Mouse (Mus musculus) midbrain, embryonic 11.5 days (tissue): ENCODE results near the gene Klhl24. TPM values are rescaled to one million over a fixed set of nuclear protein-coding genes. Genes with fewer than 3 reads are reported as not detected.

Experiments used
- ATAC-seq: fragments of 200-750 bp; cut with Nextera tagmentation; 2 replicates; pipeline ENCODE4 v1.8.0; 2017; ENCODE audit warnings: moderate TSS enrichment, moderate library complexity; ENCODE audit not compliant: low FRiP score
- DNase-seq: peaks from one replicate; pipeline ENCODE4 v3.0.0; 2015; ENCODE audit warnings: low spot score; ENCODE audit errors: missing footprints
- H3K27ac ChIP-seq: fragments of 300-500 bp; sonication (generic); 2 replicates; pipeline ENCODE4 v1.5.1; 2014; ENCODE audit warnings: low read depth, low read length
- H3K27me3 ChIP-seq: fragments of 300-500 bp; sonication (generic); 2 replicates; pipeline ENCODE4 v1.6.1; 2014; ENCODE audit warnings: mild to moderate bottlenecking, low read length, moderate library complexity, mixed read lengths; ENCODE audit not compliant: control insufficient read depth, insufficient read depth
- H3K36me3 ChIP-seq: fragments of 300-500 bp; sonication (generic); 2 replicates; pipeline ENCODE4 v1.6.1; 2014; ENCODE audit warnings: mild to moderate bottlenecking, low read length, moderate library complexity, mixed read lengths; ENCODE audit not compliant: control insufficient read depth, insufficient read depth
- H3K4me1 ChIP-seq: fragments of 300-500 bp; sonication (generic); 2 replicates; pipeline ENCODE4 v1.6.1; 2014; ENCODE audit warnings: low read length; ENCODE audit not compliant: control insufficient read depth, insufficient read depth
- H3K4me2 ChIP-seq: fragments of 300-500 bp; sonication (generic); 2 replicates; pipeline ENCODE4 v1.6.1; 2014; ENCODE audit warnings: mild to moderate bottlenecking, moderate library complexity
- H3K4me3 ChIP-seq: fragments of 300-500 bp; sonication (generic); 2 replicates; pipeline ENCODE4 v1.5.1; 2014; ENCODE audit warnings: low read depth, low read length
- H3K9ac ChIP-seq: fragments of 300-500 bp; sonication (generic); 2 replicates; pipeline ENCODE4 v1.6.1; 2014; ENCODE audit warnings: low read length
- H3K9me3 ChIP-seq: fragments of 300-500 bp; sonication (generic); 2 replicates; pipeline ENCODE4 v1.6.1; 2016; ENCODE audit warnings: low read length; ENCODE audit not compliant: control insufficient read depth
- WGBS: fragments of 180-500 bp; shearing (Covaris S2); extraction: QIAGEN DNeasy Blood & Tissue Kit; methylation state at CpG from one replicate; pipeline ENCODE4 v1.1.7; 2014; 5-methylcytosine and 5-hydroxymethylcytosine counted together
- polyA plus RNA-seq: library from polyadenylated mRNA; unstranded; fragments of >200 nt; fragmentation: Nextera tagmentation; extraction: Ambion mirVana; gene quantifications from 2 replicates; pipeline ENCODE4 v1.2.1, GENCODE M21; 2014

Klhl24 gene
- 41.3 and 47.0 TPM in 2 replicates for polyA plus RNA-seq

DNA sequence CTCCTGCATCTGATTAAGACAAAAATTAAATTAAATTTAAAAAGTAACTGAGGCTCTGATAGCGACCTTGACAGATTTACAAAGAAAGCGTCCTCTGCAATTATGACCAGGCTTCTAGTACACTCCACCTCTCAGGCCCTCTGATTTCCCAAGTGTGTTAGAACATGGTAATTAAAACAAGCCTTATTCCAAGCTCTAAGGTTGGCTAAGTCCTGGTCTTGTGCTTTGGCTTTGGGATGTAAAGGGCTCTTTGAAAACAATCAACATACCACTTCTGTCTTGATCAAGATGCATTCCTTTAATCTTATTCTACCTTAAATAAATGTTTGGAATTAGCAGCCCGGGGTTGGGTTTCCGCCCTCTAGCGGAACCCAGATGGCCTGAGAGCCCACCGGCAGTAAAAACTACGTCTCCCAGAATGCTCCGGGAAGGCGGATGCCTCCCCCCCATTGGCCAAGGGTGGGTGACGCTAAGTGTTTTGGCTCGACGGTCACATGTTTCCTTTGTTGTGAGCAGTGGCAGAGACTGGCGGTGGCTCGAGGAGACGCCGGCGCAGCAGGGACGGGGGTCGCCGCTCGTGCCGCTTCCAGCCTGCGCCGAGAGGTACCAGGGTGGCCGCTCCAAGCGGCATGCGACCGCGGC is at the start of gene Klhl24:
TSS of gene Klhl24 (plus strand) at position 474 of the 642 bp plus-strand sequence.
- ATAC-seq (peak; percentile 95), DNase-seq (peak; percentile 98)
- Histone ChIP-seq H3K4me3 (peak within 1 kb of the TSS; percentile 89), H3K27me3 (no peaks in the 10 kb centered on the region), H3K9ac (peak within 1 kb of the TSS; percentile 96), H3K36me3 (no peaks in the 10 kb centered on the region), H3K9me3 (no peaks in the 10 kb centered on the region), H3K27ac (peak within 1 kb of the TSS; percentile 97), H3K4me1 (no peaks in the 10 kb centered on the region; the same call in 1 of the 2 replicates), H3K4me2 (peak within 1 kb of the TSS; percentile 54)
- 2% methylated on average over 29 of the region's 29 CpGs for WGBS

GRCm38 (mm10) chr16:20052655-20053054 is 44.7 kb upstream of the Klhl24 start:
- no peak overlapping the region for H3K9ac ChIP-seq
- no peaks in the 10 kb centered on the region for H3K9me3 ChIP-seq
- no peak for ATAC-seq
- no peak overlapping the region for H3K4me2 ChIP-seq
- DNase-seq: no peak
- no peaks in the 10 kb centered on the region for H3K4me1 ChIP-seq
- no peak overlapping the region for H3K27ac ChIP-seq
- H3K4me3 ChIP-seq: no peak overlapping the region
- no peaks in the 10 kb centered on the region for H3K27me3 ChIP-seq
- no peaks in the 10 kb centered on the region for H3K36me3 ChIP-seq
- 92% methylated on average over 3 of the region's 3 CpGs for WGBS

- no peak for DNase-seq
- H3K27me3 ChIP-seq: no peaks in the 10 kb centered on the region
- no peaks in the 10 kb centered on the region for H3K9me3 ChIP-seq
- no peak for ATAC-seq
- H3K36me3 ChIP-seq: no peaks in the 10 kb centered on the region
- H3K4me1 ChIP-seq: no peaks in the 10 kb centered on the region
- no peak overlapping the region for H3K27ac ChIP-seq
- H3K9ac ChIP-seq: no peak overlapping the region
- no peak overlapping the region for H3K4me2 ChIP-seq
- 55% methylated on average over 1 of the region's 1 CpGs for WGBS
- H3K4me3 ChIP-seq: no peak overlapping the region
Measured at GRCm38 (mm10) chr16:20072770-20073169, 24.6 kb upstream of the Klhl24 start.

- H3K27ac ChIP-seq: no peak overlapping the region
- no peaks in the 10 kb centered on the region for H3K27me3 ChIP-seq
- 72% methylated on average over 1 of the region's 1 CpGs for WGBS
- DNase-seq (no peak), ATAC-seq (no peak)
- H3K4me3 ChIP-seq: no peak overlapping the region
- H3K36me3 ChIP-seq: no peaks in the 10 kb centered on the region
- H3K4me2 ChIP-seq: no peak overlapping the region
- no peaks in the 10 kb centered on the region for H3K4me1 ChIP-seq
- H3K9me3 ChIP-seq: no peaks in the 10 kb centered on the region
- no peak overlapping the region for H3K9ac ChIP-seq
Measured at GRCm38 (mm10) chr16:20076675-20077074, 20.7 kb upstream of the Klhl24 start.

DNA sequence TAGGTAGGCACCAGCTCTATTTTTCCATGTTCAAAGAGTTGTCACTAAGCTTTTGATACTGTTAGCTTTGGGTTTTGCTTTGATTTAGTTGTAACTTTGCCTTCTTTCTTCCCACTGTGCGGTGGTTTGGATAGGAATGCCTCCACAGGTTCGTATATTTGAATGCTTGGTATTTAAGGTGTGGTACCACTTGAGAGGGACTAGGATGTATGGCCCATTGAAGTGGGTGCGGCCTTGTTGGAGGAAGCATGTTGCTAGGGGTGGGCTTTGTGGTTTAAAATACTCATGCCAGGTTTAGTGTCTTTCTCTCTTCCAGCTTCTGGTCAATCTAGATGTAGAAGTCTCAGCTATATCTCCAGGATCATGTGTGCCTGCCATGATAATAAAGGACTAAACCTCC is 17.1 kb upstream of the Klhl24 start:
- Histone ChIP-seq H3K9me3 (no peaks in the 10 kb centered on the region), H3K27me3 (no peaks in the 10 kb centered on the region), H3K4me1 (no peaks in the 10 kb centered on the region), H3K27ac (no peak overlapping the region), H3K4me3 (no peak overlapping the region), H3K4me2 (no peak overlapping the region), H3K36me3 (no peaks in the 10 kb centered on the region), H3K9ac (no peak overlapping the region)
- no peak for ATAC-seq
- WGBS: 88% methylated on average over 3 of the region's 3 CpGs
- DNase-seq: no peak

GRCm38 (mm10) chr16:20084623-20085022 is 12.7 kb upstream of the Klhl24 start:
- H3K4me3 ChIP-seq: no peak overlapping the region
- no peaks in the 10 kb centered on the region for H3K9me3 ChIP-seq
- H3K4me2 ChIP-seq: no peak overlapping the region
- H3K36me3 ChIP-seq: no peaks in the 10 kb centered on the region
- H3K27me3 ChIP-seq: no peaks in the 10 kb centered on the region
- H3K27ac ChIP-seq: no peak overlapping the region
- H3K4me1 ChIP-seq: no peaks in the 10 kb centered on the region
- DNase-seq (no peak), ATAC-seq (no peak)
- no peak overlapping the region for H3K9ac ChIP-seq
- WGBS: 82% methylated on average over 1 of the region's 1 CpGs

DNA sequence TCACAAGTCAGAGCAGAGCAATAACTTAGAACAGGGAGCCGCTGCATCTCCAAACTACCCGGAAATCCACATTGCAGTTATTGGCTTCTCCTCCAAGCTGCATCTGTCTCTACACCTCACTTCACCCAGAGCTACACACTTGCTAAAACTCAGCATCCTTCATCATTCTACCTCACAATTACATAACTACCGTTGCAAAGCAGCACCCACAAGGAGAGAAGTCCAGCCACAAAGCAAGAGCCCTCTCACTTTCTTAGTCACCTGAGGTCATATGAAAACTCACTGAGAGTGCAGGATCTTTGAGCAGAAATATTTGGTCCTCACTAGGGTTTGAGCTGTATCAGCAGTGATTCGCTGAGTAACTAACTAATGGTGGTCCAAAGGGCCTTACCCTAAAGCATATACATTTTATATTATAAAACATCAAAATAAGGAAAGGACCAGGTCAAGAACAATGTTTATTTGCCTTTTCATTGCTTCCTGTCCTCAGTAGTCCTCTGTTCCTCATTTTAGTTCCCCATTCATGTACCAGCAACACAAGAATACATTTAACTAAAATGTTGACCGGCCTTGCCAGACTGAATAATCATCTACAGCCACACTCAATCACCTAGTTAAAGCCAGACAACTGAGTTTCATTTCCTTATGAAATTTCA is 12.0 kb upstream of the Klhl24 start:
- 94% methylated on average over 5 of the region's 5 CpGs for WGBS
- no peak for ATAC-seq
- no peaks in the 10 kb centered on the region for H3K9me3 ChIP-seq

DNA sequence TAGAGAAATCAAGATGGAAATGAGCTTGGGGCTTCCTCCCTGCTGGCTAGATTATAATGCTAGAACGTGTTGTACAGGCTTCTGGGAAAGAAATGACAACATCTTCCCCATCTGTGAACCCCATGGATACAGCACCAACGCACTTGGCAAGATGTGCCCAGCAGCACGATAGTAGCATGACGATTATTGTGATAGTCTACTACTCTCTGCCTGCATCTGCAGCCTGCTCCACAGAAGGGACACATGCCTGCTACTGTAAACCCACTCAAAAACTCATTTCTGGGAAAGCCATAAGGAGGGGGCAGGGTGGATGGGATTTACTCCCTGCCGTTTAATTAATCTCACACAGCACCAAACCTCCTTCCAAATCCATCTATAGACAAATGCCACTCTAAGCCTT is 10.4 kb upstream of the Klhl24 start:
- Histone ChIP-seq H3K27me3 (no peaks in the 10 kb centered on the region), H3K36me3 (no peaks in the 10 kb centered on the region), H3K4me3 (no peak overlapping the region), H3K9ac (no peak overlapping the region), H3K4me2 (no peak overlapping the region), H3K27ac (no peak overlapping the region), H3K4me1 (no peaks in the 10 kb centered on the region), H3K9me3 (no peaks in the 10 kb centered on the region)
- no peak for ATAC-seq
- WGBS: 76% methylated on average over 5 of the region's 5 CpGs
- no peak for DNase-seq

More for the DNA sequence above, 12.0 kb upstream of the Klhl24 start:
- no peaks in the 10 kb centered on the region for H3K27me3 ChIP-seq
- H3K36me3 ChIP-seq: no peaks in the 10 kb centered on the region
- H3K4me3 ChIP-seq: no peak overlapping the region
- no peak overlapping the region for H3K27ac ChIP-seq
- DNase-seq: no peak
- H3K4me1 ChIP-seq: no peaks in the 10 kb centered on the region
- no peak overlapping the region for H3K4me2 ChIP-seq
- H3K9ac ChIP-seq: no peak overlapping the region

DNA sequence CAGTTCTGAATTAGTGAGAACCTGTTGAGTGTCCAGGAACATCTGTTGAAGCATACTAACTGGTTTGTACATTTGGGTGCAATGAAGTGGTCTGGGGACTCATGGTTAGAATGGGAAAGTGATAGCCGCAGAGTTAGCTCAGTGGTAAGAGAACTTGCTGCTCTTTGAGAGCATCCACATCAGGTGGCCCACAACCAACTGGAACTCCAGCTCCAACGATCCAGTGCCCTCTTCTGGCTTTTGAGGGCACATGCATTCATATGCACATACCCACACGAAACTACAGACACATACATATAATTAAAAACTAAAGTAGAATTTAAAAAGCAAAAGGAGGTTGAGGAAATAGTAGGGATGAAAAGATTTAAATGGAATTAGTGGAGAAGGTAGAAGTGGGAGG is 7.7 kb upstream of the Klhl24 start:
- ATAC-seq (no peak), DNase-seq (no peak)
- H3K4me3 ChIP-seq: no peak overlapping the region
- no peak overlapping the region for H3K9ac ChIP-seq
- H3K4me2 ChIP-seq: no peak overlapping the region
- H3K4me1 ChIP-seq: no peaks in the 10 kb centered on the region
- no peak overlapping the region for H3K27ac ChIP-seq
- H3K36me3 ChIP-seq: no peaks in the 10 kb centered on the region
- H3K9me3 ChIP-seq: no peaks in the 10 kb centered on the region
- 84% methylated on average over 3 of the region's 3 CpGs for WGBS
- no peaks in the 10 kb centered on the region for H3K27me3 ChIP-seq
